Mouse (Mus musculus) E14TG2a.4 (cell line): Measurements from ENCODE around the gene Fbxl17.

Experiments used
- H3K27me3 ChIP-seq: 2 replicates; pipeline ENCODE4 v1.6.1; 2014; ENCODE audit warnings: low read length, control low read depth; ENCODE audit not compliant: insufficient read depth
- H3K36me3 ChIP-seq: 2 replicates; pipeline ENCODE4 v1.6.1; 2014; ENCODE audit warnings: low read length, control low read depth; ENCODE audit not compliant: insufficient read depth
- H3K4me1 ChIP-seq: replicated peaks from 2 replicates; pipeline ENCODE4 v1.6.1; 2014; ENCODE audit warnings: low read depth, low read length, control low read depth
- H3K4me3 ChIP-seq: replicated peaks from 2 replicates; pipeline ENCODE4 v1.5.1; 2014; ENCODE audit warnings: mild to moderate bottlenecking, low read length
- H3K9me3 ChIP-seq: 2 replicates; pipeline ENCODE4 v1.6.1; 2014; ENCODE audit warnings: low read length, control low read depth
- CTCF ChIP-seq: conservative IDR thresholded peaks from 2 replicates; pipeline ENCODE4 v1.5.1; 2014; ENCODE audit warnings: low read length
- NANOG ChIP-seq: IDR thresholded peaks from 2 replicates; pipeline ENCODE4 v1.6.1; 2014; ENCODE audit warnings: borderline replicate concordance, low read length, mixed read lengths
- POU5F1 ChIP-seq: IDR thresholded peaks from 2 replicates; pipeline ENCODE4 v1.6.1; 2014; ENCODE audit warnings: low read length, borderline replicate concordance

Fbxl17 gene

DNA sequence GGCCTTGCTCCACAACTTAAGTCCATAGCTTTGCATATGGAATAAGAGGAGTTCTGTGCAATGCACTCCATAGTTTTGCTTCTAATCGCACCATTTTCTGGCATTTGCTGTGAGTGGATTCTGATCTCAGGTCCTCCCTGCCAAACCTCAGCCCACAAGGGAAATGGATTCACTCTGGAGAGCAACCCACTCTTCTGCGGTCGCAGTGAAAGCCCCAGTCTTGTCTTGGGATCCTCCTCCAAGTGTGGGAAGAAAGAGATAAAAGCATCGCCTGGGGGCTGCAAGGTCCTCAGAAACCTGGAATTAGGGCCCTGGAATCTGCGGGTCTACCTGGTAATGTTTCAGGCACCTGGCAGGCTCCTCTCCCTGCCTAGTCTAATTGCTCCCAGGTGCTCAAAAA lies 466.7 kb downstream of the Fbxl17 start:
- Histone ChIP-seq H3K4me1 (no peaks in the 10 kb centered on the region), H3K9me3 (peaks cover 6% of the 10 kb centered on the region; the same call in 1 of the 2 replicates), H3K36me3 (no peaks in the 10 kb centered on the region), H3K27me3 (no peaks in the 10 kb centered on the region), H3K4me3 (no peak overlapping the region)
- TF ChIP-seq POU5F1, result no peak
- TF ChIP-seq NANOG, result no peak
- TF ChIP-seq CTCF, result no peak

DNA sequence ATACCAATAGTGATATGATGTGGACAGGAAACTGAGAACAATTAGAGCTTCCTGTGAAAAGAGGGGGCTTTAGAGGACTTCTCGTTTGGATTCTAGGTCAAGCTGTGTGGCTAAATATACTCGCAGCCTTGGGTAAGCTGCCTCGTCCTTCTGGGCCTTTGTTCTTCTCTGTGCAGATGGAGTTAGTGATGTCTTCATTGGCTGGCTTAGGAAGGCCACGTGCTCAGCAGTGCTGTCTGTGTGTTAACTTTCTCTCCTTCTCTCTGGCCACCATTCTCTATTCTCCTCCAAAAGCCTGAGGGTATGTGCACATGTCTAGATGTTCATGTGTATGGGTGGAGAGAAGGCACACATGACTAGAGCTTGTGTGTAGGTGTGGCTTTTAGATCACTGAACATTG lies 470.7 kb downstream of the Fbxl17 start:
- no peak overlapping the region for H3K4me3 ChIP-seq
- TF ChIP-seq CTCF, result no peak
- no peak for TF ChIP-seq POU5F1
- no peak for TF ChIP-seq NANOG
- peaks cover 6% of the 10 kb centered on the region; the same call in 1 of the 2 replicates for H3K9me3 ChIP-seq
- no peaks in the 10 kb centered on the region for H3K36me3 ChIP-seq
- no peaks in the 10 kb centered on the region for H3K27me3 ChIP-seq
- 0 out of 2 replicates have a peak, but pooled peaks cover 3% of the 10 kb centered on the region for H3K4me1 ChIP-seq

DNA sequence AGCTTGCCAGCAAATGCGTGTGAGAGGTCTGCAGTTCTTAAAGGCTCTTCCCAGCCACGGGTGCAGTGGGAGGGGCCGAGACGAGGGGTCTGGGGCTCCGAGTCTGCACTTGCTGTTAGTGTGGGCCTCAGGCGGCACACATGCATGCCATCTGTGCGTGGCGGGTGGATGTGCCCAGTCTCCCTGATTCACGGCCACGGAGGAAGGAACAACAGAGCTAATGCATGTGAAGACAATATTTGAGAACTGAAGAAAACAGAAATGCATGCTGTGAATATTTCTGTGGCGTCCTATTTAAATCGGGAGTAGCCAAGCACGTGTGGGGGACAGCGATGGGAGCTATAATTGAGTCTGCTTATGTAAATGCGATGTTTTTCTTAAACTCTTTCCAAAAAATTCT lies 474.6 kb downstream of the Fbxl17 start:
- TF ChIP-seq CTCF, result no peak
- TF ChIP-seq NANOG, result no peak
- TF ChIP-seq POU5F1, result no peak

DNA sequence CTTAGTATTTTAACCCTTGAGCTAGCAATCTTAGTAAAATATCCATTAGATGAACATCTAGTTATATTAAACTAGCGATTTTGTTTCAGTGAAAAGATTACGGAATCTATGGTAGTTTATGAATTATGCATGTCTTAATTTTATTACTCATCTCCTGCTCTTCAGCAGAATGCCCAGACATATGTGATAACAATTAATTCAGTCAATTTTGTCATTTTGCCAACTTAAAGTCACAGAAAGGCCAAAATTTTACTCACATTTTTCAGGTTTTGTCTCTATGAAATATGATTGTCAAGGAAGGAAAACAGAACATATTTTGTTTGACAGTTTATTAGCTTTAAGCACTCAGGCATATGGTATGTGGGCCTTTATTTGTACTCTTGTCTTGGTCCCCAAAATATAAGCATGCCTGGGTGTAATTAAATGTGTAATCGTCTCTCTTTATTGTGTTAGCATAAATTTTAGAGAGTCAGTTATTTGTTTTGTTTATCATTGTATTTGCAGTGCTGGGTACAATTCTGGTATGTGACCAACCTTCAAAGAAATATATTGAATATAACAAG lies 482.1 kb downstream of the Fbxl17 start:
- Histone ChIP-seq H3K4me1 (no peaks in the 10 kb centered on the region), H3K27me3 (no peaks in the 10 kb centered on the region), H3K9me3 (no peaks in the 10 kb centered on the region), H3K36me3 (no peaks in the 10 kb centered on the region), H3K4me3 (no peak overlapping the region)
- no peak for TF ChIP-seq NANOG
- no peak for TF ChIP-seq CTCF
- TF ChIP-seq POU5F1, result no peak

More for the DNA sequence above, 474.6 kb downstream of the Fbxl17 start:
- no peak overlapping the region for H3K4me3 ChIP-seq
- H3K9me3 ChIP-seq, result no peaks in the 10 kb centered on the region
- no peaks in the 10 kb centered on the region for H3K36me3 ChIP-seq
- H3K27me3 ChIP-seq, result no peaks in the 10 kb centered on the region
- H3K4me1 ChIP-seq, result 0 out of 2 replicates have a peak, but pooled peaks cover 3% of the 10 kb centered on the region

DNA sequence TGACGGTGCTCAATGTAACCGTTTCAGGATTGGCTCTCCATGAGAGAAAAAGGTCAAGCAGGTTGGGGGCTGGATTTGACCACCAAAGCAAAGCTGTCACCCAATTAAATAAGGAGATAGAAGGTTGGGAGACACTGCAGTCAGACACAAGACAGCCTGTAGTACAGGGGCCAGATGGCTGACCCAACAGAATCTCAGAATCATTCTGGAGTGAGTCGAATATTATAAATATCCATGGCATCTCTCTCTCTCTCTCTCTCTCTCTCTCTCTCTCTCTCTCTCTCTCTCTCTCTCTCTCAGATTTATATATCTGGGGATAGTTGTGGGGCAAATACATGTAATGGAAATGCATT lies 487.3 kb downstream of the Fbxl17 start:
- Histone ChIP-seq H3K9me3 (no peaks in the 10 kb centered on the region), H3K4me1 (peaks cover 3% of the 10 kb centered on the region; the same call in 1 of the 2 replicates), H3K27me3 (no peaks in the 10 kb centered on the region), H3K36me3 (no peaks in the 10 kb centered on the region), H3K4me3 (no peak overlapping the region)
- TF ChIP-seq NANOG (no peak), CTCF (no peak), POU5F1 (no peak)

DNA sequence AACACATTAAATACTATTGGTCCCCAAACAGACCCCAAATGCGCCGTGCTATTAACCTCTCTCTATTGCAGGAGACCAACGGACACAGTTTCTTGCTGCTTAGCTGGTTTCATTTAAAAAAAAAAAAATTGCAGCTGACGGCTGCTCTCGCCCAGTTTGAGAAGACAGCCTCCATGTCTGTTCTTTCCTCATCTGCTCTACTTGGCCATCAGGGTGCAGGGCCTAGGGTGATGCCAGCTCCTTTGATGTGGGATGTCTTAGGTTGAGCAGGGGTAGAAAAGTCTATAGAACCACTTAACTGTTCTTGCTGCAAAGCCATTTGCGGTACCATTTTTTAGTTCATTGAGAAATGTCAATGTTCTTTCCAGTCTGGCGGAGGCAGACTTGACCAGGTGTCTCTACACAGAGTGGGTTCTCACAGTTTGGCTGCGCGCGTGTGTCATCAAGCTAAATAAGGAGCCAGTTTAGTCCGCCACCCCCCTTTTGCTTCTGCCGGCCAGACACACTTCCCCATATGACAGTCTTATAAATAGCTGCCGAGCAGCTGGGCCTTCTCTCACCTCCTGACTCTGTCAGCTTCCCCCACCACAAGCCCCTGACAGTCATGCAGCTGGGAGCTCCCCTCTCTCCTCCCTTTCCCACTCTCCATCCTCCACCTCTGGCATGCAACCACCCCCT lies 487.8 kb downstream of the Fbxl17 start:
- Histone ChIP-seq H3K9me3 (no peaks in the 10 kb centered on the region), H3K4me3 (no peak overlapping the region), H3K4me1 (peaks cover 3% of the 10 kb centered on the region; the same call in 1 of the 2 replicates), H3K27me3 (no peaks in the 10 kb centered on the region), H3K36me3 (no peaks in the 10 kb centered on the region)
- no peak for TF ChIP-seq NANOG
- no peak for TF ChIP-seq POU5F1
- no peak for TF ChIP-seq CTCF

DNA sequence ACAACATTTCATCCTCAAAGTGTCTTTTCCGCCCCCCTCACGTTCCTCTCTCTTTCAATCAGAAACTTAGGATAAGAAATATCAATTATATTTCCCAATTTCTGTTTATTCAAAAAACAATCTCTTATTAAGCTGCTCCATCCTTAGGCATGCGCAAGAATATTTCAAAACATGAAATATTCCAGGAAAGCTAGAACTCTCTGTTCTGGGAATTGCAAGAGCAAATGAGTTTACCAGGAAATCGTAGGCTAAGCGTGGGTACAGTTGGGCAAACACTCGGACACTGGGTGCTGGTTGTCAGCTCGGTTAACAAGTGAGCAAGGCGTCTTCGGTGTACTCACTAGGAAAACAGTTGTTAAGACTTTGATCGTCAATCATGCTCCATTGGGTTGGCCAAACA lies 489.0 kb downstream of the Fbxl17 start:
- H3K27me3 ChIP-seq, result no peaks in the 10 kb centered on the region
- H3K4me1 ChIP-seq, result peaks cover 3% of the 10 kb centered on the region; the same call in 1 of the 2 replicates
- H3K9me3 ChIP-seq, result no peaks in the 10 kb centered on the region
- no peaks in the 10 kb centered on the region for H3K36me3 ChIP-seq
- H3K4me3 ChIP-seq, result no peak overlapping the region
- TF ChIP-seq CTCF (no peak), NANOG (no peak), POU5F1 (no peak)

DNA sequence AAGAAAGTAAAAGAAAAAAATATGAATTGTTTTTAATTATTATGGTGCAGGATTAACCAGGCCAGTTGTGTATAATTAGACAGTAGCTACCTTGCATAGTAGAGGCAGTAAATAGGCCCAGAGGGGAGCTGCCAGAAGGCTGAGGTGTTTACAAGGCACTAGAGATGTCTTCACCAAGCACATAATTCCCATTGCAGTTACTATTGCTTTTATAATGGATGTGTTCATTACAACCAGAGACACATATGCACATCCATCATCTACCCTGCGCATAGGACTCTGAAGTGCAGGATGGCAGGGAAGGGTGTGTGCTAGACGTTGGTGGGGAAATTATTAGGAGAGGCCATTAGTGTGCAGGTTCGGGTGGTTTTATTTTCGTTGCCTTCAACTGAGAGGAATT lies 491.0 kb downstream of the Fbxl17 start:
- Histone ChIP-seq H3K4me1 (peaks cover 3% of the 10 kb centered on the region; the same call in 1 of the 2 replicates), H3K9me3 (no peaks in the 10 kb centered on the region), H3K36me3 (no peaks in the 10 kb centered on the region), H3K4me3 (no peak overlapping the region), H3K27me3 (no peaks in the 10 kb centered on the region)
- TF ChIP-seq POU5F1 (no peak), CTCF (no peak), NANOG (no peak)
